Mouse (Mus musculus) liver, embryonic 15.5 days (tissue): ENCODE data around the gene Atp4b. TPM values are rescaled to one million over a fixed set of nuclear protein-coding genes. Genes with fewer than 3 reads are reported as not detected.

Source experiments
- ATAC-seq: fragments of 200-750 bp; cut with Nextera tagmentation; 2 replicates; pipeline ENCODE4 v1.8.0; 2017; ENCODE audit warnings: moderate number of reproducible peaks, mild to moderate bottlenecking, moderate library complexity; ENCODE audit not compliant: insufficient read depth
- H3K27ac ChIP-seq: fragments of 300-500 bp; sonication (generic); replicated peaks from 2 replicates; pipeline ENCODE4 v1.5.1; 2015; ENCODE audit warnings: mild to moderate bottlenecking, inconsistent platforms
- H3K27me3 ChIP-seq: fragments of 300-500 bp; sonication (generic); 2 replicates; pipeline ENCODE4 v1.6.1; 2015; ENCODE audit warnings: mild to moderate bottlenecking, inconsistent platforms
- H3K36me3 ChIP-seq: fragments of 300-500 bp; sonication (generic); replicated peaks from 2 replicates; pipeline ENCODE4 v1.6.1; 2015; ENCODE audit warnings: moderate library complexity, mild to moderate bottlenecking, inconsistent platforms
- H3K4me1 ChIP-seq: fragments of 300-500 bp; sonication (generic); replicated peaks from 2 replicates; pipeline ENCODE4 v1.6.1; 2015; ENCODE audit warnings: inconsistent platforms
- H3K4me2 ChIP-seq: fragments of 300-500 bp; sonication (generic); 2 replicates; pipeline ENCODE4 v1.6.1; 2015; ENCODE audit warnings: moderate library complexity, mild to moderate bottlenecking, inconsistent platforms
- H3K4me3 ChIP-seq: fragments of 300-500 bp; sonication (generic); replicated peaks from 2 replicates; pipeline ENCODE4 v1.5.1; 2015; ENCODE audit warnings: mild to moderate bottlenecking, inconsistent platforms
- H3K9ac ChIP-seq: fragments of 300-500 bp; sonication (generic); 2 replicates; pipeline ENCODE4 v1.6.1; 2015; ENCODE audit warnings: moderate library complexity, mild to moderate bottlenecking, inconsistent platforms
- H3K9me3 ChIP-seq: fragments of 300-500 bp; sonication (generic); replicated peaks from 2 replicates; pipeline ENCODE4 v1.6.1; 2016; ENCODE audit warnings: inconsistent platforms
- WGBS: fragments of 180-500 bp; shearing (Covaris S2); methylation state at CpG from one replicate; pipeline ENCODE4 v1.1.7; 2015; ENCODE audit warnings: mixed read lengths; ENCODE audit not compliant: insufficient replicate concordance; 5-methylcytosine and 5-hydroxymethylcytosine counted together
- polyA plus RNA-seq: library from polyadenylated mRNA; unstranded; fragments of >200 nt; fragmentation: Nextera tagmentation; extraction: Ambion mirVana; gene quantifications from 2 replicates; pipeline ENCODE4 v1.2.1, GENCODE M21; 2015

Atp4b gene
- not detected in 2 replicates for polyA plus RNA-seq

GRCm38 (mm10) chr8:13396725-13397124, at the start of gene Atp4b:
TSS of gene Atp4b (minus strand) at chr8:13396825.
- H3K27ac ChIP-seq = no peak within 1 kb of the TSS
- no peaks in the 10 kb centered on the region for H3K36me3 ChIP-seq
- H3K4me1 ChIP-seq = no peaks in the 10 kb centered on the region
- 59% methylated on average over 5 of the region's 5 CpGs for WGBS
- H3K4me2 ChIP-seq = no peak within 1 kb of the TSS
- no peaks in the 10 kb centered on the region for H3K27me3 ChIP-seq
- no peaks in the 10 kb centered on the region for H3K9me3 ChIP-seq
- H3K9ac ChIP-seq = no peak within 1 kb of the TSS
- ATAC-seq = no peak
- no peak within 1 kb of the TSS for H3K4me3 ChIP-seq

GRCm38 (mm10) chr8:13442152-13442551, 45.5 kb upstream of the Atp4b start:
- no peak overlapping the region for H3K4me3 ChIP-seq
- no peaks in the 10 kb centered on the region for H3K9me3 ChIP-seq
- no peak overlapping the region for H3K9ac ChIP-seq
- no peak overlapping the region for H3K4me2 ChIP-seq
- no peaks in the 10 kb centered on the region for H3K4me1 ChIP-seq
- no peaks in the 10 kb centered on the region for H3K36me3 ChIP-seq
- H3K27me3 ChIP-seq = peaks cover 4% of the 10 kb centered on the region
- 58% methylated on average over 2 of the region's 2 CpGs for WGBS
- ATAC-seq = no peak
- no peak overlapping the region for H3K27ac ChIP-seq

- WGBS = 35% methylated on average over 2 of the region's 2 CpGs
- Histone ChIP-seq H3K4me3 (no peak overlapping the region), H3K4me1 (no peaks in the 10 kb centered on the region), H3K36me3 (no peaks in the 10 kb centered on the region), H3K9ac (no peak overlapping the region), H3K9me3 (no peaks in the 10 kb centered on the region), H3K4me2 (no peak overlapping the region), H3K27ac (no peak overlapping the region), H3K27me3 (peaks cover 44% of the 10 kb centered on the region)
- ATAC-seq = no peak
Observed at GRCm38 (mm10) chr8:13437531-13437930, 40.9 kb upstream of the Atp4b start.

- Histone ChIP-seq H3K9me3 (no peaks in the 10 kb centered on the region), H3K9ac (no peak overlapping the region), H3K4me2 (no peak overlapping the region), H3K4me1 (no peaks in the 10 kb centered on the region), H3K36me3 (no peaks in the 10 kb centered on the region), H3K27ac (no peak overlapping the region), H3K27me3 (peaks cover 44% of the 10 kb centered on the region), H3K4me3 (no peak overlapping the region)
- WGBS = 8% methylated on average over 8 of the region's 8 CpGs
- no peak for ATAC-seq
Observed at GRCm38 (mm10) chr8:13436052-13436451, 39.4 kb upstream of the Atp4b start.

GRCm38 (mm10) chr8:13434889-13435288, 38.3 kb upstream of the Atp4b start, which contains the start of gene Tmem255b:
TSS of gene Tmem255b (plus strand) at chr8:13435189.
- H3K4me2 ChIP-seq = no peak within 1 kb of the TSS
- peaks cover 44% of the 10 kb centered on the region for H3K27me3 ChIP-seq

GRCm38 (mm10) chr8:13433130-13433529, 36.5 kb upstream of the Atp4b start:
- WGBS = 22% methylated on average over 5 of the region's 5 CpGs
- ATAC-seq = no peak
- Histone ChIP-seq H3K4me2 (no peak overlapping the region), H3K4me3 (no peak overlapping the region), H3K9ac (no peak overlapping the region), H3K9me3 (no peaks in the 10 kb centered on the region), H3K27ac (no peak overlapping the region), H3K4me1 (no peaks in the 10 kb centered on the region), H3K36me3 (no peaks in the 10 kb centered on the region), H3K27me3 (peaks cover 44% of the 10 kb centered on the region)

More at GRCm38 (mm10) chr8:13434889-13435288, 38.3 kb upstream of the Atp4b start, which contains the start of gene Tmem255b:
- H3K9ac ChIP-seq = no peak within 1 kb of the TSS
- no peaks in the 10 kb centered on the region for H3K36me3 ChIP-seq
- H3K27ac ChIP-seq = no peak within 1 kb of the TSS
- ATAC-seq = no peak
- H3K4me1 ChIP-seq = no peaks in the 10 kb centered on the region
- WGBS = 21% methylated on average over 10 of the region's 10 CpGs
- no peaks in the 10 kb centered on the region for H3K9me3 ChIP-seq
- no peak within 1 kb of the TSS for H3K4me3 ChIP-seq

GRCm38 (mm10) chr8:13430866-13431265, 34.2 kb upstream of the Atp4b start:
- Histone ChIP-seq H3K36me3 (no peaks in the 10 kb centered on the region), H3K9ac (no peak overlapping the region), H3K4me3 (no peak overlapping the region), H3K4me1 (no peaks in the 10 kb centered on the region), H3K27me3 (peaks cover 34% of the 10 kb centered on the region), H3K4me2 (no peak overlapping the region), H3K9me3 (no peaks in the 10 kb centered on the region), H3K27ac (no peak overlapping the region)
- no peak for ATAC-seq

- Histone ChIP-seq H3K27me3 (peaks cover 32% of the 10 kb centered on the region), H3K4me3 (no peak overlapping the region), H3K4me2 (no peak overlapping the region), H3K27ac (no peak overlapping the region), H3K9ac (no peak overlapping the region), H3K36me3 (no peaks in the 10 kb centered on the region), H3K9me3 (no peaks in the 10 kb centered on the region), H3K4me1 (no peaks in the 10 kb centered on the region)
- WGBS = 68% methylated on average over 7 of the region's 7 CpGs
- no peak for ATAC-seq
Observed at GRCm38 (mm10) chr8:13430412-13430811, 33.8 kb upstream of the Atp4b start.

GRCm38 (mm10) chr8:13428156-13428555, 31.5 kb upstream of the Atp4b start:
- Histone ChIP-seq H3K4me3 (no peak overlapping the region), H3K9me3 (no peaks in the 10 kb centered on the region), H3K36me3 (no peaks in the 10 kb centered on the region), H3K4me1 (no peaks in the 10 kb centered on the region), H3K9ac (no peak overlapping the region), H3K4me2 (no peak overlapping the region), H3K27me3 (peaks cover 9% of the 10 kb centered on the region; the same call in 1 of the 2 replicates), H3K27ac (no peak overlapping the region)
- 51% methylated on average over 9 of the region's 9 CpGs for WGBS
- no peak for ATAC-seq

GRCm38 (mm10) chr8:13427351-13427750, 30.7 kb upstream of the Atp4b start:
- Histone ChIP-seq H3K27me3 (peaks cover 9% of the 10 kb centered on the region; the same call in 1 of the 2 replicates), H3K4me2 (no peak overlapping the region), H3K36me3 (no peaks in the 10 kb centered on the region), H3K4me1 (no peaks in the 10 kb centered on the region), H3K9me3 (no peaks in the 10 kb centered on the region), H3K9ac (no peak overlapping the region), H3K27ac (no peak overlapping the region), H3K4me3 (no peak overlapping the region)
- WGBS = 15% methylated on average over 6 of the region's 6 CpGs
- no peak for ATAC-seq

GRCm38 (mm10) chr8:13420970-13421369, 24.3 kb upstream of the Atp4b start:
- H3K4me2 ChIP-seq = no peak overlapping the region
- no peaks in the 10 kb centered on the region for H3K4me1 ChIP-seq
- H3K27me3 ChIP-seq = peaks cover 3% of the 10 kb centered on the region; the same call in 1 of the 2 replicates
- no peak overlapping the region for H3K27ac ChIP-seq
- H3K9ac ChIP-seq = no peak overlapping the region
- H3K9me3 ChIP-seq = no peaks in the 10 kb centered on the region
- no peaks in the 10 kb centered on the region for H3K36me3 ChIP-seq
- 78% methylated on average over 6 of the region's 6 CpGs for WGBS
- no peak overlapping the region for H3K4me3 ChIP-seq
- no peak for ATAC-seq

GRCm38 (mm10) chr8:13419111-13419639, 22.6 kb upstream of the Atp4b start:
- Histone ChIP-seq H3K9ac (no peak overlapping the region), H3K9me3 (no peaks in the 10 kb centered on the region), H3K27ac (no peak overlapping the region), H3K4me3 (no peak overlapping the region), H3K27me3 (no peaks in the 10 kb centered on the region), H3K4me1 (no peaks in the 10 kb centered on the region), H3K4me2 (no peak overlapping the region), H3K36me3 (no peaks in the 10 kb centered on the region)
- WGBS = 47% methylated on average over 2 of the region's 2 CpGs
- ATAC-seq = no peak
